Mouse (Mus musculus) bone marrow, adult 2 months (tissue): ENCODE measurements at regions not wholly inside any gene's neighbourhood (a gene's known extent, or its start where the extent isn't known, plus 50 kb on each side); places are given as distances from the start of the nearest gene placed in this dataset.

ENCODE experiments used
- H3K27ac ChIP-seq: fragments of 200-500 bp; 2 replicates; pipeline ENCODE4 v1.5.1; 2012; ENCODE audit warnings: low read depth, mild to moderate bottlenecking, control low read depth, inconsistent platforms, low read length; ENCODE audit not compliant: control insufficient read depth, poor library complexity, insufficient read depth
- H3K4me1 ChIP-seq: fragments of 200-500 bp; 2 replicates; pipeline ENCODE4 v1.6.1; 2011; ENCODE audit warnings: low read length; ENCODE audit not compliant: control insufficient read depth, insufficient read depth
- H3K4me3 ChIP-seq: fragments of 200-500 bp; replicated peaks from 2 replicates; pipeline ENCODE3; 2011; ENCODE audit warnings: mild to moderate bottlenecking, low read depth, low read length, control low read depth; ENCODE audit not compliant: control insufficient read depth
- CTCF ChIP-seq: fragments of 200-500 bp; IDR thresholded peaks from 2 replicates; pipeline ENCODE4 v1.5.1; 2011; ENCODE audit warnings: low read length, control low read depth; ENCODE audit not compliant: control insufficient read depth, insufficient read depth
- POLR2A ChIP-seq: fragments of 200-500 bp; IDR thresholded peaks from 2 replicates; pipeline ENCODE4 v1.6.1; 2011; ENCODE audit warnings: low read depth, mild to moderate bottlenecking, control low read depth, low read length, borderline replicate concordance; ENCODE audit not compliant: control insufficient read depth
- WGBS: fragments of 180-500 bp; shearing (Covaris S2); methylation state at CpG from one replicate; pipeline ENCODE4 v1.1.7; 2018; 5-methylcytosine and 5-hydroxymethylcytosine counted together

DNA sequence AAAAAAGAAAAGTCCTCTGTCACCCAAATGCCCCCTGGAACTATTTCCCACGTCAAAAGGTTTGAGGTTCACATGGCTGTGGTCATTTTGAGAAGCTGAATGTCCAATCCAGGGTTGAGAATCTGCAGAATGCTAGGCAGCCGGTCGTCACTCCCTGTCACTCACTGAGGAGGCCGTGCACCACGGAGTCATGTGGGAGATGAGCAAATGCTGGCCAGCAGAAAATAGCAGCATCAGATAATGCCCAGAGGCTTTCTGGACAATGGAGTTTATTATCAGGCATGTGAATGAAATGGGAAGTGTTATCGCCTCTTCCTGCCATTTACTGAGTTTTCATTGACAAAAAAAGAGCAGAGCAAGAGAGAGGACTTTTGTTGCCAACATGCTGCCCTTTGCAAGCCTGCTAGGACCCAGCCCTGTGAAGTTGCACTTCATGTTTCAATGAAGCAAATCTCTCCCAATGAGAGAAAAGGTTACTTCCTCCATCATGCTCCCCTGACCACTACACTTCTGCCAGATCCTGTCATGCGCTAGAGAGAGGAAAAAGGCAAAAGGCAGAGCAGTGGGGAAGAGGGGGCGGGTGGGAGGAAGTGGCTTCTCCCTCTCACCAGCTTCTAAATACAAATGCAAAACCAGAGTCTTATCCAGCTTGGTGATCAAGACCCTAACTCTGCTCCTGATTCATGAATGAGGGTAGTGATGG lies 228.3 kb downstream of the Gsdmc2 start:
- no peak for TF ChIP-seq CTCF
- TF ChIP-seq POLR2A = no peak
- peaks cover 2% of the 10 kb centered on the region for H3K4me1 ChIP-seq
- H3K27ac ChIP-seq = peak overlapping the region; percentile 20; the same call in 1 of the 2 replicates
- WGBS = 19% methylated on average over 8 of the region's 8 CpGs
- no peak overlapping the region for H3K4me3 ChIP-seq

DNA sequence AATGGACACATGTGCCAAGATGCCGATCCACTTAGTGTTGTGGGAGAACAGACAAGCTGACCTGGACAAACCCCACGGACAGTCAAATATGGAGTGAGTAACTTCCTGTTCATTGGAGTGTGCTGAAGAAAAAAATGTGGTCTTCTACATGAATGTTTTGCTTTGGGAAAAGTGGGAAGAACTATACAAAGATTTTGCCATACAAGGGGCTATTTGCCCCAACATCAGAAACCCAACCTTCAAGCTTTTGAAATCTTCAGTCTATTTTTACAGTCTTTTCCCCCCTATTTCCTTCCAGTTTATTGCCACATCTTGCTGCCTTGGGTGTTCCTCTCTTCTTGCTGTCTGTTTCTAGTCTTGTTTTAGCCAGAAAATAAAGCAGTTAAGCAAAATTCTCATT lies 230.8 kb downstream of the Gsdmc2 start:
- 35% methylated on average over 2 of the region's 2 CpGs for WGBS
- Histone ChIP-seq H3K4me1 (peaks cover 2% of the 10 kb centered on the region), H3K4me3 (no peak overlapping the region), H3K27ac (no peak overlapping the region)
- no peak for TF ChIP-seq CTCF
- TF ChIP-seq POLR2A = no peak

DNA sequence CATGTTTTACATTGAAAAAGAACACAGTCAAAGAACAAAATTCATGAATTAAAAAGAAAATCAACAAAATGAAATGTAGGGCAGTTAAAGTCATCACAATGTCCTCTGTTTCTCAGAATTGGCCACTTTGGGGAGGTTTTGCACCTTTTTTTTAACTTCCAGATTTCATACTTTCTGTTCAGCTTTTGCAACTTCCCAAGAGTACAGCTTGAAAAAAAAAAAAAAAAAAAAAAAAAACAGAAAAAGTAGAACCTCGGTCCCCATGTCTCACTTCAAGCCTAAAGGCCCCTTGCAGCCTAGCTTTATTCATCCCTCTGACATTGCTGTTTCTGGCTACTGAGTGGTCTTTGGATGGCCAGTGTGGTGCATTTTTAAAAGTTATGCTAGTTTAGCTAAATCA lies 231.9 kb downstream of the Gsdmc2 start:
- H3K4me3 ChIP-seq = no peak overlapping the region
- TF ChIP-seq CTCF = no peak
- TF ChIP-seq POLR2A = no peak
- 9% methylated on average over 1 of the region's 1 CpGs for WGBS
- H3K27ac ChIP-seq = no peak overlapping the region
- peaks cover 2% of the 10 kb centered on the region for H3K4me1 ChIP-seq

- no peak for TF ChIP-seq CTCF
- TF ChIP-seq POLR2A = no peak
- no peak overlapping the region for H3K27ac ChIP-seq
- no peaks in the 10 kb centered on the region; the same call in 1 of the 2 replicates for H3K4me1 ChIP-seq
- WGBS = 4% methylated on average over 3 of the region's 3 CpGs
- no peak overlapping the region for H3K4me3 ChIP-seq
These were observed 233.8 kb downstream of the Gsdmc2 start for GRCm38 (mm10) chr15:63611161-63611560.

DNA sequence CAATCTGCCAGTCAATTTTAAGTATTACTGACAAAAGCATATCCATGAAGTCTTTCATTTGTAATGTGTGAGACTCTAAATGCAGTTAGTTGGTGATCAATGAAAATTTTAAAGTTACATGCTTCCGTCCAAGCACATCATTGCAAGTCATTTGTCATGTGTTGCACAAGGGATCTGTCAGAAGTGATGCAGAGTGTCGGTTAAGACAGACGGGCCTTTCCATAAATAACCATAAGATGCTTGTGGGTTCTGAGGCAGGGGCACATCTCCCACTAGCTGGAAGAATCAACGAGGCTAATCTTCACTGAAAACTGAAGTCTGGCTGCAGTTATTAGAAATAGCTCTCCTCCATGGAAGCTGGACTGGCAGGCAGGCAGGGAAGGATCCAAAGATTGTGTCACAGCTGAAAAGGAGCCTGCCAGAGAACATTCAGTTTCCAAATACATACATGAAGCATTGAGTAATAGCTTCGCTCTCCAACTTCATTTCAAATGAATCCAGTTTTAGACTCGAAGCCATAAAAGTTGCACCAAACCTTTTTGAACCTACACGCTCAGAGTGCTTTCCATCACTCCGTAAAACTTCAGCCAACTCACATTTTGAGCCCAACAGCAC lies 241.8 kb downstream of the Gsdmc2 start:
- no peak overlapping the region for H3K4me3 ChIP-seq
- no peaks in the 10 kb centered on the region; the same call in 1 of the 2 replicates for H3K4me1 ChIP-seq
- TF ChIP-seq CTCF (no peak), POLR2A (no peak)
- WGBS = 35% methylated on average over 8 of the region's 8 CpGs
- no peak overlapping the region for H3K27ac ChIP-seq

GRCm38 (mm10) chr15:63601543-63601942 lies 243.4 kb downstream of the Gsdmc2 start:
- H3K4me1 ChIP-seq = no peaks in the 10 kb centered on the region; the same call in 1 of the 2 replicates
- H3K4me3 ChIP-seq = no peak overlapping the region
- 14% methylated on average over 5 of the region's 5 CpGs for WGBS
- TF ChIP-seq POLR2A = no peak
- TF ChIP-seq CTCF = peak; percentile 72
- H3K27ac ChIP-seq = no peak overlapping the region

- Histone ChIP-seq H3K4me1 (no peaks in the 10 kb centered on the region), H3K4me3 (no peak overlapping the region), H3K27ac (no peak overlapping the region)
- TF ChIP-seq POLR2A (no peak), CTCF (no peak)
- 76% methylated on average over 5 of the region's 5 CpGs for WGBS
These were observed 252.1 kb downstream of the Gsdmc2 start for GRCm38 (mm10) chr15:63592758-63593463.

GRCm38 (mm10) chr15:63559293-63559692 lies 285.7 kb downstream of the Gsdmc2 start:
- Histone ChIP-seq H3K4me3 (no peak overlapping the region), H3K27ac (no peak overlapping the region), H3K4me1 (no peaks in the 10 kb centered on the region)
- 66% methylated on average over 2 of the region's 2 CpGs for WGBS
- no peak for TF ChIP-seq POLR2A
- TF ChIP-seq CTCF = no peak
